Mouse (Mus musculus) MEL (cell line): ENCODE results near the gene Tlr4. TPM values are rescaled to one million over a fixed set of nuclear protein-coding genes. Genes with fewer than 3 reads are reported as not detected.

Experiments used
- DNase-seq: peaks from one replicate; pipeline ENCODE4 v3.0.0; 2011; ENCODE audit warnings: low read depth, low spot score
- H3K27ac ChIP-seq: 2 replicates; pipeline ENCODE4 v1.5.1; 2012; ENCODE audit warnings: low read depth, mild to moderate bottlenecking, control low read depth, low read length, moderate library complexity; ENCODE audit not compliant: control insufficient read depth
- H3K27me3 ChIP-seq, 2 experiments: fragments of 150-350 bp in 1 of 2; sonication (generic) in 1 of 2; 2 replicates each; pipeline ENCODE4 v1.6.1; 2012; ENCODE audit warnings: low read length in 2 of 2, mild to moderate bottlenecking in 2 of 2, improper control_type of control experiment in 1 of 2, moderate library complexity in 1 of 2; ENCODE audit not compliant: insufficient read depth in 2 of 2, control insufficient read depth in 1 of 2
- H3K36me3 ChIP-seq, 2 experiments: 2 replicates each; pipeline ENCODE4 v1.6.1; 2012 to 2014; ENCODE audit warnings: low read length in 2 of 2, improper control_type of control experiment in 1 of 2, inconsistent platforms in 1 of 2, mild to moderate bottlenecking in 1 of 2; ENCODE audit not compliant: insufficient read depth in 2 of 2, control insufficient read depth in 1 of 2
- H3K4me1 ChIP-seq, 2 experiments: fragments of 150-350 bp in 1 of 2; sonication (generic) in 1 of 2; 2 replicates each; pipeline ENCODE4 v1.6.1; 2012; ENCODE audit warnings: low read length in 2 of 2, improper control_type of control experiment in 1 of 2, mild to moderate bottlenecking in 1 of 2; ENCODE audit not compliant: insufficient read depth in 2 of 2, control insufficient read depth in 1 of 2
- H3K4me3 ChIP-seq, 2 experiments: fragments of 150-350 bp in 1 of 2; sonication (generic) in 1 of 2; 2 replicates each; pipeline ENCODE4 v1.5.1; 2012; ENCODE audit warnings: low read depth in 2 of 2, low read length in 2 of 2, mild to moderate bottlenecking in 2 of 2, moderate library complexity in 2 of 2, control low read depth in 1 of 2, improper control_type of control experiment in 1 of 2; ENCODE audit not compliant: control insufficient read depth in 1 of 2, insufficient read depth in 1 of 2
- H3K79me2 ChIP-seq: 2 replicates; pipeline ENCODE4 v1.6.1; 2012; ENCODE audit warnings: mild to moderate bottlenecking, low read length, moderate library complexity; ENCODE audit not compliant: control insufficient read depth, poor library complexity, insufficient read depth
- H3K9ac ChIP-seq: 2 replicates; pipeline ENCODE4 v1.6.1; 2012; ENCODE audit warnings: low read depth, mild to moderate bottlenecking, control low read depth, low read length, moderate library complexity; ENCODE audit not compliant: control insufficient read depth, poor library complexity, severe bottlenecking
- H3K9me3 ChIP-seq: fragments of 150-350 bp; sonication (generic); replicated peaks from 2 replicates; pipeline ENCODE4 v1.6.1; 2012; ENCODE audit warnings: mild to moderate bottlenecking, low read length, improper control_type of control experiment, moderate library complexity; ENCODE audit not compliant: insufficient read depth
- CHD1 ChIP-seq: IDR thresholded peaks from 2 replicates; pipeline ENCODE4 v1.6.1; 2012; ENCODE audit warnings: low read depth, mild to moderate bottlenecking, inconsistent platforms, low read length, improper control_type of control experiment
- E2F4 ChIP-seq: IDR thresholded peaks from 2 replicates; pipeline ENCODE4 v1.6.1; 2011; ENCODE audit warnings: low read depth, low read length, improper control_type of control experiment, borderline replicate concordance
- ELF1 ChIP-seq: IDR thresholded peaks from 2 replicates; pipeline ENCODE4 v1.6.1; 2014; ENCODE audit warnings: low read depth, mild to moderate bottlenecking, inconsistent platforms, low read length, improper control_type of control experiment, moderate library complexity
- EP300 ChIP-seq, 2 experiments: IDR thresholded peaks; 2 replicates each; pipeline ENCODE4 v1.6.1; 2011; ENCODE audit warnings: improper control_type of control experiment in 2 of 2, low read length in 2 of 2, low read depth in 1 of 2, mild to moderate bottlenecking in 1 of 2
- ETS1 ChIP-seq: IDR thresholded peaks from 2 replicates; pipeline ENCODE4 v1.6.1; 2012; ENCODE audit warnings: low read depth, mild to moderate bottlenecking, inconsistent platforms, low read length, improper control_type of control experiment, moderate library complexity
- HCFC1 ChIP-seq: IDR thresholded peaks from 2 replicates; pipeline ENCODE4 v1.6.1; 2012; ENCODE audit warnings: low read depth, mild to moderate bottlenecking, inconsistent platforms, low read length, improper control_type of control experiment, moderate library complexity
- MAFK ChIP-seq: IDR thresholded peaks from 2 replicates; pipeline ENCODE4 v1.6.1; 2011; ENCODE audit warnings: low read depth, mild to moderate bottlenecking, low read length, improper control_type of control experiment, borderline replicate concordance
- MAX ChIP-seq: IDR thresholded peaks from 2 replicates; pipeline ENCODE4 v1.6.1; 2011; ENCODE audit warnings: low read length, improper control_type of control experiment
- MAZ ChIP-seq: IDR thresholded peaks from 2 replicates; pipeline ENCODE4 v1.6.1; 2012; ENCODE audit warnings: low read depth, mild to moderate bottlenecking, inconsistent platforms, low read length, improper control_type of control experiment
- MEF2A ChIP-seq: IDR thresholded peaks from 2 replicates; pipeline ENCODE4 v1.6.1; 2014; ENCODE audit warnings: low read depth, mild to moderate bottlenecking, inconsistent platforms, low read length, improper control_type of control experiment; ENCODE audit not compliant: poor library complexity, insufficient replicate concordance, severe bottlenecking; ENCODE audit errors: extremely low read depth
- MYC ChIP-seq: IDR thresholded peaks from 2 replicates; pipeline ENCODE4 v1.6.1; 2011; ENCODE audit warnings: low read depth, mild to moderate bottlenecking, low read length, improper control_type of control experiment, moderate library complexity
- POLR2AphosphoS2 ChIP-seq: IDR thresholded peaks from 2 replicates; pipeline ENCODE4 v1.6.1; 2011; ENCODE audit warnings: low read length, improper control_type of control experiment
- SIN3A ChIP-seq: IDR thresholded peaks from 2 replicates; pipeline ENCODE4 v1.6.1; 2012; ENCODE audit warnings: low read length, improper control_type of control experiment, inconsistent platforms
- SMC3 ChIP-seq: IDR thresholded peaks from 2 replicates; pipeline ENCODE4 v1.6.1; 2011; ENCODE audit warnings: low read depth, low read length, improper control_type of control experiment
- TAL1 ChIP-seq: IDR thresholded peaks from 2 replicates; pipeline ENCODE4 v1.6.1; 2012; ENCODE audit warnings: mild to moderate bottlenecking, inconsistent platforms, low read length, moderate library complexity, mixed read lengths
- USF1 ChIP-seq: IDR thresholded peaks from 2 replicates; pipeline ENCODE4 v1.6.1; 2014; ENCODE audit warnings: low read depth, mild to moderate bottlenecking, inconsistent platforms, low read length, improper control_type of control experiment, moderate library complexity
- USF2 ChIP-seq, 2 experiments: IDR thresholded peaks; 2 replicates each; pipeline ENCODE4 v1.6.1; 2011 to 2012; ENCODE audit warnings: improper control_type of control experiment in 2 of 2, low read length in 2 of 2, borderline replicate concordance in 1 of 2, inconsistent platforms in 1 of 2, low read depth in 1 of 2, mild to moderate bottlenecking in 1 of 2; ENCODE audit not compliant: insufficient read depth in 1 of 2
- ZC3H11A ChIP-seq: IDR thresholded peaks from 2 replicates; pipeline ENCODE4 v1.6.1; 2012; ENCODE audit warnings: low read depth, mild to moderate bottlenecking, inconsistent platforms, low read length, improper control_type of control experiment
- polyA plus RNA-seq, 2 experiments: library from polyadenylated mRNA; stranded (reverse) in 1 of 2; unstranded in 1 of 2; fragments of >175 nt in 1 of 2; fragments of >200 nt in 1 of 2; gene quantifications; 2 replicates each; pipeline versions ENCODE4 v1.2.1 to v1.2.4; 2012; ENCODE audit warnings: low replicate concordance in 2 of 2, low read depth in 1 of 2; ENCODE audit not compliant: insufficient read length in 2 of 2, insufficient read depth in 1 of 2, missing spikeins in 1 of 2
- total RNA-seq: library from RNA; depleted of rRNA; stranded (reverse); fragments of 300-350 nt; gene quantifications from 2 replicates; pipeline ENCODE4 v1.2.3, GENCODE M21; 2012

Tlr4 gene
- total and polyA plus RNA-seq, 3 experiments, result not detected

DNA sequence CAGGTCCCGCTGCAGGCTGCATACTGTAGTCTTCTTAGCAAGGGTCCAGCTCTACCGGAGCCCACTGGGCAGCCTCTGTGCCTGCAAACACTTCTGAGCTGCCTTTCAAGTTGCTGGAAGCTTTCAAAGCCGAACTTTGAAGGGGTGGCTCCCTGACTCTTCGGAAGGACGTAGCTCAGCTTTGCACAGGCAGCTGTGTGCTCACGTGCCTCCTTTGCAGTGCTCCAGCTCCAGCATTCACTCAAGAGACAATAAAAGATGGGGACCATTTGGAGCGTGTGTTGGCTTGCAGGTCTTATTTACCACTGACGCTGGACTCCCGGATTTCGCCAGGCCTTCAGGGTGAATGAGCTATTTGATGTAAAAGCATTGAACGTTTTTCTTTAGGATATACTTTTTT, 50.2 kb downstream of the Tlr4 start:
- TF ChIP-seq USF1 (no peak), USF2 (IDR thresholded peaks at IDR 0.05; ENCODE audit: borderline replicate concordance in 1 of 2, insufficient read depth in 1 of 2, low read depth in 1 of 2, low read length in 2 of 2) (no peak), E2F4 (no peak), MAX (no peak), ETS1 (no peak), TAL1 (no peak), SMC3 (no peak), POLR2AphosphoS2 (no peak), MEF2A (no peak), MAFK (no peak), MAZ (no peak), ZC3H11A (no peak), ELF1 (no peak)
- H3K9me3 ChIP-seq, result no peaks in the 10 kb centered on the region
- no peak for DNase-seq
- H3K4me1 ChIP-seq, result no peaks in the 10 kb centered on the region
- H3K27me3 ChIP-seq, result no peaks in the 10 kb centered on the region
- H3K4me3 ChIP-seq, result no peak overlapping the region
- no peaks in the 10 kb centered on the region for H3K79me2 ChIP-seq
- H3K9ac ChIP-seq, result no peak overlapping the region
- no peak overlapping the region for H3K27ac ChIP-seq
- no peaks in the 10 kb centered on the region for H3K36me3 ChIP-seq

DNA sequence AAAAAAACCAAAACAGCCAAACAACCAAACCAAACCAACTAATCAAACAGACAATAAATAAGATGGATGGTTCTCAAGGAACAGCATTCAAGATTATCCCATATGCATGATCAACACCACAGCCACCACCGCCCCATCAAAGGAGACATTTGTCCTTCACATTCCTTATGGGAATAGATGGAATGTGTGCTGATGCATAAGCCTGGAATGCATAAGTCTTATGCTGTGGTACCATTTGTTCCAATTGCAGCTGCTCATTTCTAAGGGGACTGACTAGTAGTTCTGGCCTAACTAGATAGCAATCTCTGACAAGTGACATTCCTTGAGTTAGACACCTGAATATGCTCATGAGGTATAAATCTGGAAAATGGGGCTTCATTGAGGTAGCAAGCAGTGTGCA, 54.1 kb downstream of the Tlr4 start:
- H3K9ac ChIP-seq, result no peak overlapping the region
- no peaks in the 10 kb centered on the region for H3K36me3 ChIP-seq
- no peaks in the 10 kb centered on the region for H3K4me1 ChIP-seq
- H3K4me3 ChIP-seq, result no peak overlapping the region
- no peaks in the 10 kb centered on the region for H3K79me2 ChIP-seq
- DNase-seq, result no peak
- no peaks in the 10 kb centered on the region for H3K27me3 ChIP-seq
- H3K9me3 ChIP-seq, result no peaks in the 10 kb centered on the region
- no peak overlapping the region for H3K27ac ChIP-seq
- TF ChIP-seq SMC3 (no peak), CHD1 (no peak), EP300 (IDR thresholded peaks at IDR 0.05; ENCODE audit: low read depth in 1 of 2, low read length in 2 of 2) (no peak), MYC (no peak), SIN3A (no peak), HCFC1 (no peak)
